Mouse (Mus musculus) erythroid progenitor cell, adult 5-6 weeks (primary cell): ENCODE measurements around the gene Rnf123. TPM values are rescaled to one million over a fixed set of nuclear protein-coding genes. Genes with fewer than 3 reads are reported as not detected.

ENCODE experiments used
- ATAC-seq: replicated peaks from 2 replicates; pipeline ENCODE4 v1.8.0; 2016; ENCODE audit warnings: moderate number of reproducible peaks, mild to moderate bottlenecking, moderate TSS enrichment, inconsistent platforms; ENCODE audit not compliant: poor library complexity, low FRiP score, severe bottlenecking
- total RNA-seq, 2 experiments: library from RNA; stranded (forward) in 1 of 2; stranded (reverse) in 1 of 2; fragments of 150-400 nt in 1 of 2; fragments of 186-747, 209-891 nt in 1 of 2; gene quantifications; 2 replicates each; pipeline versions ENCODE4 v1.2.3 to v1.2.4; 2015 to 2017; ENCODE audit warnings: low replicate concordance in 2 of 2

The Rnf123 gene
- total RNA-seq, 2 experiments from 2014 or later, result 970 to 1,464 TPM

DNA sequence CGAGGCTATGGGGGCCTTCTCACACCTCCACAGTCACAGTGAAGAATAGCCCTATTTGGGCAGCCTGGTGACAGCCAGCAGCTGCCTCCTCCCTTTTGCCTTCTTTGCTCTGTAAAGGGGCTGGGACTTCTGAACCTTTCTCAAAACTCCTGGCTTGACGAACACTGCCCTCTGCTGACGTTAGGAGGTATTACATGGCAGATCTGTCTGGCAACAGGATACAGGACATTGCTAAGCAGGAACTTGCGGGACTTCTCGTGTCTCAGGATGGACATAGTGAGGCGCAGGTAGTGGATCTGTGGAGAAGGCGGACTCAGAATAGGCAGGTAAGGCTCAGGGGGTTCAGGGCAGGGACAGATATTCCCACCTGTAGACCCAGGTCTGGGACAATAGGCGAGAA, 15.2 kb downstream of the Rnf123 start:
- peak; percentile 60 for ATAC-seq

- ATAC-seq, result no peak
Measured at GRCm38 (mm10) chr9:108067199-108067598, 15.9 kb downstream of the Rnf123 start.

DNA sequence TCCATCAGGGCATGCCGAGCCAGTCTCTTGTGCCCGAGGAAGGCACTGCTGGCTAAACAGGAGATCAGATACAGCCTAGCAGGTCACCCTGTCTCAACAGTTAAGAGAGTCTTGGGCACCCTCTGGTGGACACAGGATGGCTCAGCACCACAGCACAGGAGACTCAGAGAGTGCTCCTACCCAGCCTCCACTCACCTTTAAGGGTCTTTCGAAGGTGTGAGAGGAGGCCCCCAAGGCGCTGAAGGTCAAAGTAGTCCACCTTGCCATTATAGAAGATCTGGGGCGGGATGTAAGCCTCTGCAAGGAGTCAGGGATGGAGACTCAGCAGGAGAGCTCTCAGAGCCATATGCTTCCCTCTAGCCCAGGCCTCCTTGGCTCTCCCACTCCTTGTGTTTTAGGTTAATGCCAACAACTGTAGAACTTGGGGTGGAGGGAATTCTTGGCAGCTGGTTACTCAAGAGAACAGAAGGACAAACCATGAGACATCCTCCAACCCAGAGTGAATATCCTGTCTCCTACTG, 17.6 kb downstream of the Rnf123 start:
- peak; percentile 64 for ATAC-seq

DNA sequence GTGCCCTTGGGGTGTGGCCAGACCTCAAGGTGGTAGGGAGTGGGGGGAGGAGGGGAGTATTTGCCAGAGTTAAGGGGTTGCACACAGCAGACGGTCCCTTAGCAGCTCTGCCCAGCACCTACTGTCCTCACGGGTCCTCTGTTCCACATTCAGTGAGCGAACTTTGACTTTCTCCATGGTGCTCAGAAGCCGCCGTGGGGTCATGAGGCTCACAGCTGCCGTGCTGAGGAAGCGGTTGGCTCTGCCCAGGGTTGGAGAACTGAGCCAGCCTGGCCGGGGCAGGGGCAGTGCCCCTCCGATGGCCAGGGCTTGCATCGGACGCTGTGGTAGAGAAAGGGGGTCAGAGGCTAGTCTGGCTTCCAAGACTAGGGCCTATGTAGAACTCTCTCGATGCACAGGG, 19.8 kb downstream of the Rnf123 start:
- ATAC-seq, result no peak

DNA sequence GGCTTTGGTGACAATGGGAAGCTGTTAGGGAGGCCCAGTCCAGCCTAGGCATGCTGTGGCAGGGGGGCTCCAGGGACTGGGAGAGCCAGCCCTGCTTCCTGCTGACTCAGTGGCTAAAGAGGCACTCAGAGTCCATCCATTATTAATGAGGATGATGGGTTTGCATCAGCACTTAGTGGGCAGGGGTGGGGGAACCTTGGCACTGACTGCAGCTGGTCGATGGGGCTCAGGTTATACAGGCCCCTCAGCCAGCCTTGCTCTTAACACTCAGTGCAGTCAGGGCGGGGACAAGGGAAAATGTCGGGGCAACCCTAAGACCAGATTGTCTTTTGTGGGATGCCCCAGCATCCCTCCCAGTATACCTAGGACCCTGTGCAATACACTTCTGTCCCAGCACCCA, 21.0 kb downstream of the Rnf123 start:
- ATAC-seq, result no peak

- no peak for ATAC-seq
Measured at GRCm38 (mm10) chr9:108058291-108058690, 24.9 kb downstream of the Rnf123 start.

GRCm38 (mm10) chr9:108057262-108057562, 25.9 kb downstream of the Rnf123 start:
- no peak for ATAC-seq

- ATAC-seq, result no peak
Measured at GRCm38 (mm10) chr9:108056361-108057261, 26.5 kb downstream of the Rnf123 start.

DNA sequence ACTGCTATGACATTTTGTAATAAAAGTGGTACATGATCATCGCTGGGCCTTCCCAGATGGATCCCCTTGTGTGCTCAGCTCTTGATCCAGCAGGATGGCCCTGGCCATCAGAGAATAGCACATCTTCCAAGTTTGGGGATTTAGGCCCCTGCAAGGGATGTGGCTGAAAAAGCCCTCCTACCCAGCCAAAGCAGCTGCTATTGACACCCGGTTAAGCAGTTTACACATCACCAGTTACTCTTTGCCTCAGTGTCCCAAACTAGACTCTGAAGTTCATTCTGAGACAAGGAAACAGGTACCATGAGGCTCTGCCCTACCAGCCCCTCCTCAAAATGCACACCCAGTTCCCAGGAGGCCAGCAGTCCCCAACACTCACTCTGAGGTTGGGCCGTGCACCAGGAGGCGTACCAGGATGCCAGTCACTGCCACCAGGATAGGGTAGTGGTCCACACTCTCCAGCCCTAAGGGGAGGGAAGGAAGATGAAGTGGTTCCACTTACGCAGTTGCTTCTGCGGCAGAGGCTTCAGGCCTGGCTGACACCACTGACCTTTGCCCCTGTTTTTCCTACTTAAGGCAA, 27.4 kb downstream of the Rnf123 start:
- no peak for ATAC-seq

GRCm38 (mm10) chr9:108055061-108055460, 28.1 kb downstream of the Rnf123 start:
- no peak for ATAC-seq

DNA sequence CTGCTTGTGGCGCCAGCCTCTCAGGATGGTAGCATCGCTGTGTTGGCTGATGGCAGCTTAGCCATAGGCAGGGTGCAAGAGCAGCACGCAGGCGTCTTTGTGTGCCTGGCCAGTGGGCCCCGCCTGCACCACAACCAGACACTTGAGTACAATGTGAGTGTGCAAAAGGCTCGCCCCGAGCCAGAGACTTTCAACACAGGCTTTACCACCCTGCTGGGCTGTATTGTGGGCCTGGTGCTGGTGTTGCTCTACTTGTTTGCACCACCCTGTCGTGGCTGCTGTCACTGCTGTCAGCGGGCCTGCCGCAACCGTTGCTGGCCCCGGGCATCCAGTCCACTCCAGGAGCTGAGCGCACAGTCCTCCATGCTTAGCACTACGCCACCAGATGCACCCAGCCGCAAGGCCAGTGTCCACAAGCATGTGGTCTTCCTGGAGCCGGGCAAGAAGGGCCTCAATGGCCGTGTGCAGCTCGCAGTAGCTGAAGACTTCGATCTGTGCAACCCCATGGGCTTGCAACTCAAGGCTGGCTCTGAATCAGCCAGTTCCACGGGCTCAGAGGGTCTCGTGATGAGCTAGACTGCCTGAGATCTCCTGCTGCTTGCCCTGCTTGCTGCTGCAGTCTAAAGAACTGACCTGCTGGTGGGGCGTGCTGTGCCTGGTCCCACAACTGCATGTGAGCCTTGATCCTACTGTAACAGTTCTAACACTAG, 28.7 kb downstream of the Rnf123 start:
- no peak for ATAC-seq

DNA sequence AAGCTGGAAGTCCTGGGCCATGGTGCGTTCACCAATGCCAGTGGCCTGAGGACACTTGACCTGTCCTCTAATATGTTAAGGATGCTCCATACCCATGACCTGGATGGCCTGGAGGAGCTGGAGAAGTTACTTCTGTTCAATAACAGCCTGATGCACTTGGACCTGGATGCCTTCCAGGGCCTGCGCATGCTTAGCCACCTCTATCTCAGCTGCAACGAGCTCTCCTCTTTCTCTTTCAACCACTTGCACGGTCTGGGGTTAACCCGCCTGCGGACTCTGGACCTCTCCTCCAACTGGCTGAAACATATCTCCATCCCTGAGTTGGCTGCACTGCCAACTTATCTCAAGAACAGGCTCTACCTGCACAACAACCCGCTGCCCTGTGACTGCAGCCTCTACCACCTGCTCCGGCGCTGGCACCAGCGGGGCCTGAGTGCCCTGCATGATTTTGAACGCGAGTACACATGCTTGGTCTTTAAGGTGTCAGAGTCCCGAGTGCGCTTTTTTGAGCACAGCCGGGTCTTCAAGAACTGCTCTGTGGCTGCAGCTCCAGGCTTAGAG, 29.4 kb downstream of the Rnf123 start:
- ATAC-seq, result no peak

GRCm38 (mm10) chr9:108052885-108053664, 30.1 kb downstream of the Rnf123 start, which contains the start of gene Amigo3:
Amigo3 (plus strand) TSS chr9:108053159.
- ATAC-seq, result peak; percentile 63

- ATAC-seq, result no peak
Measured at GRCm38 (mm10) chr9:108052411-108052810, 30.7 kb downstream of the Rnf123 start.

- no peak for ATAC-seq
Measured at GRCm38 (mm10) chr9:108051931-108052220, 31.3 kb downstream of the Rnf123 start.

DNA sequence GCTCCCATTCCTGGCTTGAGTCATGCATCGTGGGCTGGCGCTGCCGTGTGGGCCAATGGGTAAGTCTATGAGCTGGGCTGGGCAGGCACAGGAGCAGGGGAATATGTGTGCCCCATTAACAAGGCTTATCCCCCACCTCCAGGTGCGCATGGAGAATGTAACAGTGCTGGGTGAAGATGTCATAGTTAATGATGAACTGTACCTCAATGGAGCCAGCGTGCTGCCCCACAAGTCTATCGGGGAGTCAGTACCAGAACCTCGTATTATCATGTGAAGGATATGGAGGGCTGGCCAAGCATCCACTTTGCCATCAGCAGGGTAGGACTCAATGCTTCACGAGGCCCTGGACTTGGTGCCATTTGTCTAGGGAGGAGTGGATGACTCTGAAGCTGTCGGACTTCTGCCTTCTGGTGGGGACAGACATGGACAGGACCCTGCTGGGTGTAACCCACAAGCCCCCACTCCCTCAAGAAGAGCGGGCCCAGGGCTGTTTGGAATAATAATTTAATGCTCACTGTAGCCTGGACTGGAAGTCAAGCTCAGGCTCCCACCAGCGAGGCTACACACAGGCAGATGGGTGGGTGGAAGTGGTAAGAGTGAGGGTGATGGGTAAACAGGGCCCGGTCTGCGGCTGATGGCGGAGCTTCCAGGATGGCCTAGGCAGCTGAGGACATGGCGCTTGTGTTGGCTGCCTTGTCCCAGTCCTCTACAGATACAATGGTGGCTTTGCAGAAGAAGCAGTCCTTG, 31.8 kb downstream of the Rnf123 start:
- no peak for ATAC-seq

DNA sequence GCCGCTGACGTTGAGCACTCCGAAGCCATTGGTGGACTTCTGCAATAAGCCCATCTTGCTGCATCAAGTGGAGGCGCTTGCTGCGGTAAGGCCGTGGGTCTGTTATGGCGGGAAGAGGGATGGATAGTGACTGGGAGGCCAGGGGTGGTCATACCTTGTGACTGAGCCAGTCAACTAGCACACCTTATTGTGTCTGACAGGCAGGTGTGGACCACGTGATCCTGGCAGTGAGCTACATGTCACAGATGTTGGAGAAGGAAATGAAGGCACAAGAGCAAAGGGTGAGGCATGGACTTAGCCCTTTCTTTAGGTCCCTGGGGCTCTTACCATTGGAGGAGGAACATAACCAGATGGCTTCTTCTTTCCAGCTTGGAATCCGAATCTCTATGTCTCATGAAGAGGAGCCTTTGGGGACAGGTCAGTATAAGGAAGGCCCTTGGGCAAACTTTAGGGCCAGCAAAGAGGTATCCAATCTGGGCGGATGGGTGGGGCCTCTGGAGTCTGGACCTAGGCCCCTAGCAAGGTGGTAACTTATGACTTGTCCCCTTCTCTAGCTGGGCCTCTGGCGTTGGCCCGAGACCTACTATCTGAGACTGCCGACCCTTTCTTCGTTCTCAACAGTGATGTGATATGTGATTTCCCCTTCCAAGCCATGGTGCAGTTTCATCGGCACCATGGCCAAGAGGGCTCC, 33.4 kb downstream of the Rnf123 start:
- no peak for ATAC-seq

- ATAC-seq, result peak; percentile 75
Measured at GRCm38 (mm10) chr9:108049016-108049455, 34.1 kb downstream of the Rnf123 start, which contains the start of gene Gmppb. Gmppb (plus strand) TSS chr9:108049242.
